Mouse (Mus musculus): ENCODE data around the gene Maml2. TPM values are rescaled to one million over a fixed set of nuclear protein-coding genes. Genes with fewer than 3 reads are reported as not detected.

The Maml2 gene
- polyA plus RNA-seq, 1 experiment, result 1.5 TPM

- no peaks in the 10 kb centered on the region for H3K36me3 ChIP-seq (ENCODE audit: control insufficient read depth, insufficient read depth)
- H3K27me3 ChIP-seq (ENCODE audit: control insufficient read depth, insufficient read depth, insufficient read length), result no peaks in the 10 kb centered on the region
- TF ChIP-seq MYOG (IDR thresholded peaks at IDR 0.05; ENCODE audit: control insufficient read depth, extremely low read depth, insufficient read length) (no peak), FOSL1 (IDR thresholded peaks at IDR 0.05; ENCODE audit: insufficient read depth, low read length, poor library complexity, severe bottlenecking) (no peak), CEBPB (IDR thresholded peaks at IDR 0.05; ENCODE audit: low read depth) (no peak), CTCF (IDR thresholded peaks at IDR 0.05; ENCODE audit: control insufficient read depth, insufficient read depth, insufficient read length) (no peak), MAX (IDR thresholded peaks at IDR 0.05) (no peak), USF1 (IDR thresholded peaks at IDR 0.05; ENCODE audit: low read depth) (no peak), MYOD1 (IDR thresholded peaks at IDR 0.05; ENCODE audit: control insufficient read depth, insufficient read length, low read depth) (no peak)
- no peak overlapping the region for H3ac ChIP-seq (ENCODE audit: control insufficient read depth, insufficient read length, low read depth)
- H3K79me2 ChIP-seq (ENCODE audit: control insufficient read depth, insufficient read depth), result no peaks in the 10 kb centered on the region
- H3K4me3 ChIP-seq (ENCODE audit: insufficient read depth, poor library complexity, severe bottlenecking), result no peak overlapping the region
- H3K79me3 ChIP-seq (ENCODE audit: low read depth), result no peaks in the 10 kb centered on the region
Measured at GRCm38 (mm10) chr9:13574059-13574458, 276.3 kb downstream of the Maml2 start.

GRCm38 (mm10) chr9:13574913-13575312, 277.2 kb downstream of the Maml2 start:
- no peaks in the 10 kb centered on the region for H3K36me3 ChIP-seq (ENCODE audit: control insufficient read depth, insufficient read depth)
- no peak overlapping the region for H3K4me3 ChIP-seq (ENCODE audit: insufficient read depth, poor library complexity, severe bottlenecking)
- H3K79me3 ChIP-seq (ENCODE audit: low read depth), result no peaks in the 10 kb centered on the region
- H3K79me2 ChIP-seq (ENCODE audit: control insufficient read depth, insufficient read depth), result no peaks in the 10 kb centered on the region
- TF ChIP-seq FOSL1 (IDR thresholded peaks at IDR 0.05; ENCODE audit: insufficient read depth, low read length, poor library complexity, severe bottlenecking) (no peak), USF1 (IDR thresholded peaks at IDR 0.05; ENCODE audit: low read depth) (no peak), MYOD1 (IDR thresholded peaks at IDR 0.05; ENCODE audit: control insufficient read depth, insufficient read length, low read depth) (no peak), MYOG (IDR thresholded peaks at IDR 0.05; ENCODE audit: control insufficient read depth, extremely low read depth, insufficient read length) (no peak), CEBPB (IDR thresholded peaks at IDR 0.05; ENCODE audit: low read depth) (no peak), CTCF (IDR thresholded peaks at IDR 0.05; ENCODE audit: control insufficient read depth, insufficient read depth, insufficient read length) (no peak), MAX (IDR thresholded peaks at IDR 0.05) (no peak)
- no peaks in the 10 kb centered on the region for H3K27me3 ChIP-seq (ENCODE audit: control insufficient read depth, insufficient read depth, insufficient read length)
- no peak overlapping the region for H3ac ChIP-seq (ENCODE audit: control insufficient read depth, insufficient read length, low read depth)

- H3K79me3 ChIP-seq (ENCODE audit: low read depth), result no peaks in the 10 kb centered on the region
- no peaks in the 10 kb centered on the region for H3K27me3 ChIP-seq (ENCODE audit: control insufficient read depth, insufficient read depth, insufficient read length)
- TF ChIP-seq MYOD1 (IDR thresholded peaks at IDR 0.05; ENCODE audit: control insufficient read depth, insufficient read length, low read depth), result no peak
- TF ChIP-seq CTCF (IDR thresholded peaks at IDR 0.05; ENCODE audit: control insufficient read depth, insufficient read depth, insufficient read length), result no peak
- no peak for TF ChIP-seq MYOG (IDR thresholded peaks at IDR 0.05; ENCODE audit: control insufficient read depth, extremely low read depth, insufficient read length)
- no peak for TF ChIP-seq FOSL1 (IDR thresholded peaks at IDR 0.05; ENCODE audit: insufficient read depth, low read length, poor library complexity, severe bottlenecking)
- TF ChIP-seq CEBPB (IDR thresholded peaks at IDR 0.05; ENCODE audit: low read depth), result no peak
- TF ChIP-seq MAX (IDR thresholded peaks at IDR 0.05), result no peak
- H3K79me2 ChIP-seq (ENCODE audit: control insufficient read depth, insufficient read depth), result no peaks in the 10 kb centered on the region
- no peaks in the 10 kb centered on the region for H3K36me3 ChIP-seq (ENCODE audit: control insufficient read depth, insufficient read depth)
- H3K4me3 ChIP-seq (ENCODE audit: insufficient read depth, poor library complexity, severe bottlenecking), result no peak overlapping the region
- no peak overlapping the region for H3ac ChIP-seq (ENCODE audit: control insufficient read depth, insufficient read length, low read depth)
Measured at GRCm38 (mm10) chr9:13577150-13577549, 279.4 kb downstream of the Maml2 start.

- no peak overlapping the region for H3ac ChIP-seq (ENCODE audit: control insufficient read depth, insufficient read length, low read depth)
- no peaks in the 10 kb centered on the region for H3K36me3 ChIP-seq (ENCODE audit: control insufficient read depth, insufficient read depth)
- no peak for TF ChIP-seq MYOD1 (IDR thresholded peaks at IDR 0.05; ENCODE audit: control insufficient read depth, insufficient read length, low read depth)
- TF ChIP-seq MAX (IDR thresholded peaks at IDR 0.05), result no peak
- no peak for TF ChIP-seq FOSL1 (IDR thresholded peaks at IDR 0.05; ENCODE audit: insufficient read depth, low read length, poor library complexity, severe bottlenecking)
- no peak for TF ChIP-seq USF1 (IDR thresholded peaks at IDR 0.05; ENCODE audit: low read depth)
- no peak for TF ChIP-seq MYOG (IDR thresholded peaks at IDR 0.05; ENCODE audit: control insufficient read depth, extremely low read depth, insufficient read length)
- no peak for TF ChIP-seq CTCF (IDR thresholded peaks at IDR 0.05; ENCODE audit: control insufficient read depth, insufficient read depth, insufficient read length)
- TF ChIP-seq CEBPB (IDR thresholded peaks at IDR 0.05; ENCODE audit: low read depth), result no peak
- H3K79me2 ChIP-seq (ENCODE audit: control insufficient read depth, insufficient read depth), result no peaks in the 10 kb centered on the region
- no peaks in the 10 kb centered on the region for H3K79me3 ChIP-seq (ENCODE audit: low read depth)
- H3K4me3 ChIP-seq (ENCODE audit: insufficient read depth, poor library complexity, severe bottlenecking), result no peak overlapping the region
- H3K27me3 ChIP-seq (ENCODE audit: control insufficient read depth, insufficient read depth, insufficient read length), result no peaks in the 10 kb centered on the region
Measured at GRCm38 (mm10) chr9:13581184-13581583, 283.4 kb downstream of the Maml2 start.

- no peak overlapping the region for H3ac ChIP-seq (ENCODE audit: control insufficient read depth, insufficient read length, low read depth)
- no peak for TF ChIP-seq CTCF (IDR thresholded peaks at IDR 0.05; ENCODE audit: control insufficient read depth, insufficient read depth, insufficient read length)
- TF ChIP-seq CEBPB (IDR thresholded peaks at IDR 0.05; ENCODE audit: low read depth), result no peak
- TF ChIP-seq MYOG (IDR thresholded peaks at IDR 0.05; ENCODE audit: control insufficient read depth, extremely low read depth, insufficient read length), result no peak
- TF ChIP-seq MAX (IDR thresholded peaks at IDR 0.05), result no peak
- TF ChIP-seq USF1 (IDR thresholded peaks at IDR 0.05; ENCODE audit: low read depth), result no peak
- TF ChIP-seq MYOD1 (IDR thresholded peaks at IDR 0.05; ENCODE audit: control insufficient read depth, insufficient read length, low read depth), result no peak
- no peak for TF ChIP-seq FOSL1 (IDR thresholded peaks at IDR 0.05; ENCODE audit: insufficient read depth, low read length, poor library complexity, severe bottlenecking)
- H3K4me3 ChIP-seq (ENCODE audit: insufficient read depth, poor library complexity, severe bottlenecking), result no peak overlapping the region
- H3K36me3 ChIP-seq (ENCODE audit: control insufficient read depth, insufficient read depth), result no peaks in the 10 kb centered on the region
- H3K79me2 ChIP-seq (ENCODE audit: control insufficient read depth, insufficient read depth), result no peaks in the 10 kb centered on the region
- no peaks in the 10 kb centered on the region for H3K79me3 ChIP-seq (ENCODE audit: low read depth)
- H3K27me3 ChIP-seq (ENCODE audit: control insufficient read depth, insufficient read depth, insufficient read length), result no peaks in the 10 kb centered on the region
Measured at GRCm38 (mm10) chr9:13583952-13584351, 286.2 kb downstream of the Maml2 start.

GRCm38 (mm10) chr9:13584435-13584834, 286.7 kb downstream of the Maml2 start:
- no peak overlapping the region for H3K4me3 ChIP-seq (ENCODE audit: insufficient read depth, poor library complexity, severe bottlenecking)
- TF ChIP-seq USF1 (IDR thresholded peaks at IDR 0.05; ENCODE audit: low read depth) (no peak), MYOD1 (IDR thresholded peaks at IDR 0.05; ENCODE audit: control insufficient read depth, insufficient read length, low read depth) (no peak), CTCF (IDR thresholded peaks at IDR 0.05; ENCODE audit: control insufficient read depth, insufficient read depth, insufficient read length) (no peak), CEBPB (IDR thresholded peaks at IDR 0.05; ENCODE audit: low read depth) (no peak), MAX (IDR thresholded peaks at IDR 0.05) (no peak), FOSL1 (IDR thresholded peaks at IDR 0.05; ENCODE audit: insufficient read depth, low read length, poor library complexity, severe bottlenecking) (no peak), MYOG (IDR thresholded peaks at IDR 0.05; ENCODE audit: control insufficient read depth, extremely low read depth, insufficient read length) (no peak)

More at GRCm38 (mm10) chr9:13584435-13584834, 286.7 kb downstream of the Maml2 start:
- no peaks in the 10 kb centered on the region for H3K36me3 ChIP-seq (ENCODE audit: control insufficient read depth, insufficient read depth)
- no peaks in the 10 kb centered on the region for H3K27me3 ChIP-seq (ENCODE audit: control insufficient read depth, insufficient read depth, insufficient read length)
- H3ac ChIP-seq (ENCODE audit: control insufficient read depth, insufficient read length, low read depth), result no peak overlapping the region
- no peaks in the 10 kb centered on the region for H3K79me3 ChIP-seq (ENCODE audit: low read depth)
- H3K79me2 ChIP-seq (ENCODE audit: control insufficient read depth, insufficient read depth), result no peaks in the 10 kb centered on the region

Measured in C2C12 (cell line).